In the genomic region with DNA sequence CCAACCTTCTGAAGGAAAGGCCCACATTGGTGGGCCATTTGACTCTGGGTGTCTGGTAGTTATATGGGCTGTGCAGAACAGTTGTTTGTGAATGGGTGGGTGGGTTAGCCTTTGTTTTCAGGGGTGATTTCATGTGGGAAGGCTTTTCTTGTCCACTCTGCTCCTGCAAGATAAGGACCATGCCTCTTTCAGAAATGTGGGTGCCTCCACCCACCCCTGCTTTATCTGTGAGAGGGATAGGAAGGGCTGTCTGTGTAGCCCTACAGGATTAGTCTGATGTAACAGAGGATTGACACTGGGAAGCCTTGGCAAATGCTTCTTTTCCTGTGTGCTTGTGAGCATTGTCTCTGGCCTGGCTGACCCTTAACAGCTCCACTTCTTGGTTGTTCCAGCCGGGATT, we compare ENCODE assay signal across 26 mouse cellular contexts.
DNase-seq lines count a peak whose midpoint lies in the region; ATAC-seq and TF ChIP-seq lines count a peak whose summit lies in the region.
"Had no signal": no experiment of that assay in that cellular context is flagged by ENCODE, and none has a peak within 500 bp of the region (broad histone marks: within the 10 kb centered on the region; RNA-seq: fewer than 3 reads in every experiment).

No protein-coding gene starts in this region.

- peak; percentile 11 for DNase-seq in adrenal gland, postnatal 14 days
- no peak for DNase-seq in adrenal gland, postnatal 10 days
- peak; percentile 13 for DNase-seq in MEL (ENCODE audit: low read depth, low spot score)
- DNase-seq in kidney, postnatal 10 days: no peak
- no peak for DNase-seq in layer of hippocampus, postnatal 25 days (ENCODE audit: extremely low spot score in 1 of 2, low spot score in 1 of 2)
- DNase-seq: adrenal gland, postnatal 25 days; cerebellum, adult 11-12 months; cerebellum, postnatal 10 days; forebrain, postnatal 0 days; gastrocnemius, postnatal 14 days; heart, adult 11 months; kidney, adult 8-10 months; kidney, postnatal 14 days; layer of hippocampus, postnatal 36 days; lung, adult 2 months; lung, postnatal 14 days; right cerebral cortex, postnatal 14 days; thymus, postnatal 14 days had no signal

- peak in 1 of 2 experiments; percentile 23; a peak in 1 of 4 replicates for TF ChIP-seq EP300 in MEL (IDR thresholded peaks at IDR 0.05; ENCODE audit: low read depth in 1 of 2, low read length in 2 of 2)

- H3K9me3 ChIP-seq in MEL (replicated peaks; ENCODE audit: insufficient read depth, low read length): no peaks in the 10 kb centered on the region
- 0 out of 2 replicates have a peak, but pooled peaks cover 6% of the 10 kb centered on the region for H3K9me3 ChIP-seq in liver, embryonic 12.5 days (replicated peaks)
- H3K9me3 ChIP-seq: embryonic facial prominence, embryonic 10.5 days; forebrain, embryonic 10.5 days; heart, embryonic 15.5 days; hindbrain, embryonic 15.5 days; limb, embryonic 12.5 days had no signal

- H3K36me3 ChIP-seq in MEL (ENCODE audit: control insufficient read depth in 1 of 2, insufficient read depth in 2 of 2, low read length in 2 of 2): no peaks in the 10 kb centered on the region
- peaks cover 6% of the 10 kb centered on the region for H3K36me3 ChIP-seq in liver, embryonic 12.5 days
- H3K36me3 ChIP-seq in macrophage (ENCODE audit: inconsistent target): peaks cover 23% of the 10 kb centered on the region; the same call in 1 of the 2 replicates
- H3K36me3 ChIP-seq: heart, embryonic 15.5 days had no signal

- WGBS in liver, embryonic 12.5 days (ENCODE audit: insufficient replicate concordance): 38% methylated on average over 1 of the region's 1 CpGs
- 89% methylated on average over 1 of the region's 1 CpGs for WGBS in macrophage (ENCODE audit: missing documents)

- H3K27me3 ChIP-seq in MEL (ENCODE audit: control insufficient read depth in 1 of 2, insufficient read depth in 2 of 2, low read length in 2 of 2): no peaks in the 10 kb centered on the region
- H3K27me3 ChIP-seq in liver, embryonic 12.5 days (replicated peaks): no peaks in the 10 kb centered on the region
- H3K27me3 ChIP-seq: heart, embryonic 15.5 days; hindbrain, embryonic 15.5 days; limb, embryonic 12.5 days had no signal

- TF ChIP-seq CTCF in MEL (IDR thresholded peaks at IDR 0.05 in 2 of 3, conservative IDR thresholded peaks at IDR 0.05 in 1 of 3; ENCODE audit: control insufficient read depth in 1 of 3, insufficient read depth in 1 of 3, low read depth in 2 of 3, low read length in 3 of 3, poor library complexity in 1 of 3, severe bottlenecking in 1 of 3): no peak

- no peak for TF ChIP-seq RAD21 in MEL (IDR thresholded peaks at IDR 0.05; ENCODE audit: low read depth, low read length)

- TF ChIP-seq POLR2A in MEL (IDR thresholded peaks at IDR 0.05; ENCODE audit: control insufficient read depth in 1 of 2, insufficient read depth in 1 of 2, low read depth in 1 of 2, low read length in 2 of 2, poor library complexity in 1 of 2): no peak

- no peak overlapping the region for H3K4me3 ChIP-seq in MEL (ENCODE audit: control insufficient read depth in 1 of 2, insufficient read depth in 1 of 2, low read depth in 2 of 2, low read length in 2 of 2)
- H3K4me3 ChIP-seq in liver, embryonic 12.5 days: no peak overlapping the region
- peak overlapping the region; percentile 39 for H3K4me3 ChIP-seq in macrophage (ENCODE audit: inconsistent target)
- H3K4me3 ChIP-seq: embryonic facial prominence, embryonic 10.5 days; forebrain, embryonic 10.5 days; heart, embryonic 15.5 days; hindbrain, embryonic 15.5 days; limb, embryonic 12.5 days had no signal

- H3K79me2 ChIP-seq in MEL (ENCODE audit: control insufficient read depth, insufficient read depth, low read length, poor library complexity) (no peaks in the 10 kb centered on the region), macrophage (ENCODE audit: inconsistent target) (peaks cover 56% of the 10 kb centered on the region)

- no peaks in the 10 kb centered on the region; a peak in 1 of 4 replicates for H3K4me1 ChIP-seq in MEL (ENCODE audit: control insufficient read depth in 1 of 2, insufficient read depth in 2 of 2, low read length in 2 of 2)
- peaks cover 36% of the 10 kb centered on the region for H3K4me1 ChIP-seq in liver, embryonic 12.5 days
- H3K4me1 ChIP-seq: forebrain, embryonic 10.5 days had no signal

- ATAC-seq in liver, embryonic 12.5 days: peak; percentile 86
- ATAC-seq: forebrain, postnatal 0 days had no signal

- H3K9ac ChIP-seq in MEL (ENCODE audit: control insufficient read depth, low read depth, low read length, poor library complexity, severe bottlenecking): no peak overlapping the region
- peak overlapping the region; percentile 47 for H3K9ac ChIP-seq in liver, embryonic 12.5 days
- H3K9ac ChIP-seq: forebrain, postnatal 0 days; heart, embryonic 15.5 days; hindbrain, embryonic 15.5 days; limb, embryonic 12.5 days had no signal

- H3K4me2 ChIP-seq in liver, embryonic 12.5 days: peak overlapping the region; percentile 57
- H3K4me2 ChIP-seq: heart, embryonic 15.5 days; hindbrain, embryonic 15.5 days; limb, embryonic 12.5 days; midbrain, embryonic 11.5 days had no signal

- H3K27ac ChIP-seq in MEL (ENCODE audit: control insufficient read depth, low read depth, low read length): no peak overlapping the region
- H3K27ac ChIP-seq in liver, embryonic 12.5 days: peak overlapping the region; percentile 80
- H3K27ac ChIP-seq in macrophage: peak overlapping the region; percentile 96
- H3K27ac ChIP-seq: embryonic facial prominence, embryonic 10.5 days; heart, embryonic 15.5 days; hindbrain, embryonic 15.5 days; limb, embryonic 12.5 days had no signal

TF ChIP-seq in MEL, 35 proteins besides CTCF, POLR2A, EP300 and RAD21:
- no peak for TF ChIP-seq BHLHE40 (IDR thresholded peaks at IDR 0.05; ENCODE audit: borderline replicate concordance, low read depth, low read length)
- TF ChIP-seq TCF12 (IDR thresholded peaks at IDR 0.05; ENCODE audit: low read depth, low read length): 0 out of 2 replicates have a peak, but pooled peaks have one; percentile 22

Comparison
In these comparisons a context has a peak if more than half of its experiments do, and no peak if none do; other contexts are left out.
1. DNase-seq: peak in adrenal gland, postnatal 14 days (single experiment) and MEL (single experiment); none in adrenal gland, postnatal 10 days (single experiment), kidney, postnatal 10 days (single experiment) and layer of hippocampus, postnatal 25 days (0 of 2).